Mouse (Mus musculus): ENCODE measurements at regions not wholly inside any gene's neighbourhood (a gene's known extent, or its start where the extent isn't known, plus 50 kb on each side); places are given as distances from the start of the nearest gene placed in this dataset.
A peak's percentile ranks its signal among the peaks of the same experiment; 100 is the strongest.

DNA sequence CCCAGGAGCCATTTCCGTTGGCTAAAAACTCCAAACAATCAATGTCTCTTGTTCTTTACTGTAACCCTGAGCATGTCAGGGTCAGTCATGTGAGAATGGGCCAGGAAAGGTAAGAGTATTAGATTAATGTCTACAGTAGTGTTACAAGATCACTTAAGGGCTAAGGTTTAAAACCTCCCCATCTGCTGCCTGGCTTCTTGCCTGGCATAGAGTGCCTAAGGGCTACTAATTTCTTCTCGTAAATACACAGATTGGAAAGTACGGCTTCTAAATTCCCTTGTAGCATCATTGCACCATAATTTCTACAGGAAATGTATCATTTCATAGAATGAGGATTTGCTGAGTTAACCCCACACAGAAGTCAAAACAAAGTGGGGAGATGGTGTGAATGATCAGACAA is 281.0 kb downstream of the Col12a1 start:
- DNase-seq: no peak

DNA sequence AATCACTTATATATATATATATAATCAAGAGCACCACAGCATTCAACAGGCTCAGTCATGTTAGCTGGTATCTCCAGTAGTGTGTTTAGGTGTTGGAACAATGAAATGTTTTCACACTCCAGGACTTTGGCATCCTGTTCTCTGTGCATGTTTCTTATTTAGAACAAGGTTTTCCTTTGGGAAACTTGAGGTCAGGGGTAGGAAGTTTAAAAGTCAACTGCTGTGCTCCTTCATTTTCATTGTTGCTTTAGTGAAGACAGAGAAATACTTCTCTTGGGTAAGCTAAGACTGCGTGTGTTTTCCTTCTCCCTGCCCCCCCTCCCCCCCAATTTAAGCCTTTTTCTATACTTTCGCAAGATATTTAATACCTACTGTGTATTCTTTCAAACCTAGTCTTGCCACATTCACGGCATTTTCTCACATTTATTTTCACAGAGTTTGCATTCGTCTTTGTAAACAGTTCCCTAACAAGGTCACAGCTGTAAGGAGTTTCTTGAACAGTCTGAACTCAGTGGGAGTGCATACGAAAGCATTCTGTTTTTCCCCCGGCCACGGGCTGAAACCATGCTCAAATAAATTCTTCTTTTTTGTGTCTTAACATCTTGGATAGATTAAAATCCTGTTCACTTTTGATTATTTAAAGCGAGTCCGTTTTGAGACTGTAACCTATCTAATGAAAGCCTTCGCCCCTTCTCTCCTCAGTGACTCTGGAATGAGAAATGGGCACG is 279.2 kb downstream of the Col12a1 start:
- no peak for DNase-seq

DNA sequence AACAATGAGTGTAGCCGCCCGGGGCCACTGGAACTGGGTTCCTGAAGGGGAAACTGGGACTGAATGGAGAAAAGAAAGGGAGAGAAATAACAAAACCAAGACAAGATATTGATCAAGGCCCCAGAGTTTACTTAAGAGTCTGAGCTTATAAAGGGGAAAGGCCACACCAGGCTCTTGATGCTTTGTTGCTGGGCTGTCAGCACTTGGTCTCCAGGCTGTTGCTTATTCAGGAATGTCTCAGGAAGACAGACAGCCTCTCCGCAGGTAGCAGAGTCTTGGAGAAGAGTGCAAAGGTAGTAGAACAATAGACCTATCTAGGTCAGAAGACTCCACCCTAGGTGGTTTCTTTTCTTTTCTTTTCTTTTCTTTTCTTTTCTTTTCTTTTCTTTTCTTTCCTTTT is 263.4 kb downstream of the Col12a1 start:
- no peak for DNase-seq

DNA sequence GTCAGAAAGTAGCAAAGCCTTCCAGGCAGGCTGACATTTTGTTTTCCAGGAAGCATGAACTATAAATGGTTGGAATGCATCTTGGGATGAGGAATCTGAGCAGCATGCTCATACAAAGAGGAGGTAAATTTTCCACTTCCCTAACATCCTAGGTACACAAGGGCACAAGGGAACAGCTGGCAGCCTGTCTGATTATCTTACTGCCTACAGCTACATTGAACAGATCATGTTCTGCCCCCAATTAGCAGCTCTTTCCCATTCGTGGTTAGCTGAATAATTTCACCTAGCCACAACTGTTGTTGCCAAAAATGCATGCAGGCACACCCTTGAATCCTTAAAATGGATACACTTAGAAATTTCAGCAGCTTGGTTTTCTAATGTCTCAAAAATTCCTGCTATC is 239.5 kb downstream of the Col12a1 start:
- no peak for DNase-seq

DNA sequence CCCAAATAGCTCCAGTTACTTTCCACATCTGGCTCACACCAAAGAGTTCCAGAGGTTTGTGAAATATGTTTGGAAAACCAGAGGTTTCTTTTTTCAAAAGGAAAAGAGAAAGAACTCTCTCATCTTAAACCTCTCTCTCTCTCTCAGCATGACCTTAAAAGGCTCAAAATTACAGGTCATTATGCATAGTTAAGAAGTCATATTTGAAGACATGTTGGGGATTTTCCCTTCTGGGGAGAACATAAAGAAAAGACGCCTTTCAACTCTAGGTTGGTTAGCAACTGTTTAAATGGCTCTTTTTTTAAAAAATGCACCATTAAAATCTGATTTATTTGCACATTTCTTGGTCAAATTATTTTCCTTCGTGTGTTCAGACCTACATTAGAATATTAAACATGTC is 218.4 kb downstream of the Col12a1 start:
- no peak for DNase-seq

DNA sequence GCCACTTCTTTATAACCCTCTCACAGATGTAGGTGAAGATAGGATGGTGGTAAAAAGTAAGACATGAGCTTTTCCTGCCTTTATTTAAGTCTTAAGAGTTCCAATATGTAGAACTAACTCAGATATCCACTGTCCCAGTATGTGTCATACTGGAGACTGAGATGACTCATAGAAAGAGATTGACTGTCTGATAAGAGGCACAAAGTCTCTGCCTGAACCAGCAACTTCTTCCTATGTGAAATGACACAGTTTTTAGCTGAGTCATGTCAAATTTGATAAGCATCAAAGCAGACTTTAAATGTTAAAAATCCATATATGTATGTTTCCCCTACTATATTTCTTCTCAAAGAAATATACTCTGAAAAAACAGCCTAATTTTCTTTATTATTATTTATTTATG is 216.6 kb downstream of the Col12a1 start:
- DNase-seq: no peak

DNA sequence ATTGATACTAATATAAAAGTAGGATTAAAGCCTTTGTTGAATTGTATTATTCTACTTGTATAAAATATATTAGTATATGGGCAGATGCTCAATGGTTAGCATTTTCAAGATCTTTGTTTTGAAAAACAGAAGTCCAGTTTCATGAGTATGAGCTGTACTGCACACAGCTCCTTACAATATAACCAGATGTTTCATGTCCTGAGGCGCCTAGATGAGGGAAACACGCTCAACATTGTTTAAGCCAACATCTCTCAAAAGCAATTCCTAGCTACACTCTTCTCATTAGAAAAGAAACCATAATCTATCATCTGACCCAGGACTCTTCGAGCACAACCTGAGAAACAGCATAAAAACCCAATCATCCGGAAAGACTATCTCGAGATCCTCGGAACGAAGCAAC is 202.2 kb downstream of the Col12a1 start:
- no peak for DNase-seq

DNA sequence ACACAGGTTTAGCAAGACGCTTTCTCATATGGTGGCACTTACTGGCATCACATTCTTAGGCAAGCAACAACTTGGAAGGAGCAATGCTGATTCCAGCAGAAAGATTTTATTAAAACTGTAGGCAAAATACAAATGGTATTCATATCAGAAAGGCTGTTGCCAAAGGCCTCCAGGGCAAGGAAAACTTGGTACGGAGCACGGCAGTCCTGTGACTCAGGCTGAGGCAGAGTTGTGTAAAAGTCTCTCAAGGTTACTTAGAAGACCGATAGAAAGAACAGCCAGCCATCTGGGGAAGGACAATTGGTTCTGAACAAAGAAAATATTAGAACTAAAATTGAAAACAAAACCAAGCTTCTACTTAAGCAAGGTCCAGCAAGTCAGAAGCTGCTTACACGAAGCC is 201.2 kb downstream of the Col12a1 start:
- peak; percentile 52 for DNase-seq

DNA sequence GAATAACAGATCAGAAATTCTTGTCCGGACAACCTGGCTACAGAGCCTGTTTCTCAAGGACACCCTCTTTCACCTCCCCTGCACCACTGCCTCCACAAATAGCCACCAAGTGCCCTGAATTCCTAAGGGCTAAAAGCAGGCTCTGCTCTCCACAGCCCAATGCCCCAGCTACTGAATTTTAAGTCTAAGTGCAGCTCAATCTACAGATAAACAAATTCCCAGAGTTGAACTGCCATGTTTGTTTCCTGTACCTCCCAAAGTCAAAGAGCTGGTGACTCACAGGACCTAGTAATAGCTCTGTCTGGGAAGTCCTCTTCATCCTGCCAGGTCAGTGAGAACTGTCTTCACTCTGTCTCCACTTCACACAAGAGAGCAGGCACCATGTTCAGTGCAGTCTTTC is 200.0 kb downstream of the Col12a1 start:
- no peak for DNase-seq

DNA sequence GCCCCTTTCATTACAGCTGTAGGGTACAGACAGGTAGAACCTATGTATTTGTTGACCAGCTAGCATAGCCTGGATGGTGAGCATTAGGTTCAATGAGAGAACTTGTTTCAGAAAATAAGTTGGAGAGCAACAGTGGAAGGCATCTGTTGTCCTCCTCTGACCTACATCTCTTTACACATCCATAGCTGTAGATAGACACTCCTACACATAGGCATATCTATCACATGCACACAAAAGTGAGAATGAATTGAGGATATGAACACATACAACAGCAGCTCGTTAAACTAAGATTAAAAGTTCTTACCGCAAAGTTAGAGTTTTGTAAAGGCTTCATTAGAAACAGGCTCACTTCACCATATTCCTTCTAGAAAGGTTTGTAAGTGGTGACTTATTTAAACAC is 198.1 kb downstream of the Col12a1 start:
- DNase-seq: no peak

DNA sequence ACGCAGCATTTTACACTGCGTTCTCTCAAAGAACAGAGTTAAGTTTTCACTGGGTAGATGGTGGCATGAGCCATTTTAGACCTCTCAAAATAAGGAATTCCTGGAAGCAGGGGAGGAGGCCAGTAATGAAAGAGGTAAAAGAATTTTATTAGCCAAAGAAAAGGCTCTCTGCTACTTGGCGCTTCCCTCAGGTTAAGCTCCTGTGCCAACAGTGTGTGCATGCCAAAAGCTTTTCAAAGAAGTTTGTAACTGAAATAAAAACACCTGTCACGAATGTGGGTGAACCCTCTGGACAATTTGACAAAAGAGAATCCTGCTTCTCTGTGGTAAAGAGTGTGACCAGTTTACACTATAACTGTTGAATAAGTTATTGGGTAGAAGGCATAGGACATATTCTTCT is 195.6 kb downstream of the Col12a1 start:
- peak; percentile 14 for DNase-seq

DNA sequence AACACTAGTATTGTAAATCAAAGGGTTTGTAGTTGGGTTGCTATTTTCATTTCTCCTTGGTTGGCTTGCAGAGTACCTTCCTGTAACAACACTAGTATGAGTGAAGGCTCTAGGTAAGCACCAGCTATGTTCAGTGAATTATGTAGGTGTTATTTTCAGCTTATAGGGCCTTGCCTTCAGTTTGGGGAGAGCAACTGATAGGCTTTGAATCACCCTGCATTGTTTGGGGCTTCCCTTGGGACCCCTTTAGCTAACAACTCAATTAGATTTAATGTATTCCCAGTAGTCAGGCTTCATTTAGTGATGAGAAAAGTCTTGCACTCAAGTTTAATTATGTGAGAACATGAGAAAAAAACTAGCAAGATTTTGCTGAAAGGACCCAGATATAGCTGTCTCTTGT is 193.6 kb downstream of the Col12a1 start:
- DNase-seq: no peak

DNA sequence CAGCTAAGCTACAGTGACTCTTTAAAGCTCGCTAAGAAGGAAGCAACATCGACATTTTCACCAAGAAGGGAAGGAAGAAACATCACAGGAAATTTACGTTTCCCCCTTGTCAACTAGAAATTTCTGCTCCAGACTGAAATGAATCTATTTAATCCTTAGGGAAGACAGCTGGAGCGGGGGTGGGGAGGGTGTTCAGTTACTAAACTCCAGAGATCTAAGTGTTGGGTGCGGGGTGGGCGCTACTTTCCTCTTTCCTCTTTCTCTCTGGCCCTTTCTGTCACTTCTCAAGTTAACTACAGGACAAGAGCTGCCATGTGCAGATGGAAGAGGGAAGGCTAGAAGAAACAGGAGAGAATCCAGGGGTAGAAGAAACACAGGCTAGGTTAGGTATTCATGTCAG is 192.2 kb downstream of the Col12a1 start:
- no peak for DNase-seq

DNA sequence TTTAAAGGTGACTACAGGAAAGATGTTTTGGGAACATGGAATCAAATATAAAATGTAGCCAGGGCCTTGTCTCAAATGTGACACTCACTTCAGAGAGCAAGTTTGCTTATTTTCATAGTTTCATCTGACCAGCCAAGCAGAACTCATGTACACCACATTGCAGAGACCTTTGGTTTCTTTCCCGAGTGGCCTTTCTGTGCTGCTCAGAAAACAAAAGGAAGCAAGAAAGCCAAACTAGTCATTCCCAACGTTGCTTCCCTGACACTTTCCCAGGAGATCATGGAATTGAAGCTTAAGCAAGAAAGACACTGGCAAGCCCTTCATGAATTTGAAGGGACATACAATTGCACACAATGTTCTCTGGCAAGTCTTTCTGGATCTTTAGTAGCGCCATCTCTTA is 191.3 kb downstream of the Col12a1 start:
- no peak for DNase-seq
